Mouse (Mus musculus) lung, postnatal 0 days (tissue): Measurements from ENCODE around the gene Zfp787. TPM values are rescaled to one million over a fixed set of nuclear protein-coding genes. Genes with fewer than 3 reads are reported as not detected.
"Not testable (repeated sequence)": the region's sequence is repeated elsewhere in the genome, so short reads cannot be mapped to it uniquely, and the experiment has no call there.

ENCODE experiments used
- ATAC-seq: fragments of 200-750 bp; cut with Nextera tagmentation; 2 replicates; pipeline ENCODE4 v1.8.0; 2017; ENCODE audit warnings: moderate library complexity
- DNase-seq: peaks from one replicate; pipeline ENCODE4 v3.0.0-alpha.2; 2016; ENCODE audit warnings: low spot score
- H3K27ac ChIP-seq: fragments of 300-500 bp; sonication (generic); 2 replicates; pipeline ENCODE4 v1.5.1; 2014; ENCODE audit warnings: antibody characterized with exemption, mild to moderate bottlenecking, low read length, mixed read lengths
- H3K27me3 ChIP-seq: fragments of 300-500 bp; sonication (generic); replicated peaks from 2 replicates; pipeline ENCODE4 v1.6.1; 2014; ENCODE audit warnings: low read length, mixed read lengths; ENCODE audit not compliant: insufficient read depth
- H3K36me3 ChIP-seq: fragments of 300-500 bp; sonication (generic); 2 replicates; pipeline ENCODE4 v1.6.1; 2014; ENCODE audit warnings: low read length, mixed read lengths; ENCODE audit not compliant: insufficient read depth
- H3K4me1 ChIP-seq: fragments of 300-500 bp; sonication (generic); 2 replicates; pipeline ENCODE4 v1.6.1; 2014; ENCODE audit warnings: antibody characterized with exemption, low read depth, low read length, mixed read lengths; ENCODE audit not compliant: insufficient read depth
- H3K4me2 ChIP-seq: fragments of 300-500 bp; sonication (generic); replicated peaks from 2 replicates; pipeline ENCODE4 v1.6.1; 2014; ENCODE audit warnings: low read depth, mild to moderate bottlenecking, low read length, moderate library complexity, mixed read lengths
- H3K4me3 ChIP-seq: fragments of 300-500 bp; sonication (generic); 2 replicates; pipeline ENCODE4 v1.5.1; 2014; ENCODE audit warnings: low read depth, low read length
- H3K9ac ChIP-seq: fragments of 300-500 bp; sonication (generic); replicated peaks from 2 replicates; pipeline ENCODE4 v1.6.1; 2014; ENCODE audit warnings: low read depth, mild to moderate bottlenecking
- H3K9me3 ChIP-seq: fragments of 300-500 bp; sonication (generic); 2 replicates; pipeline ENCODE4 v1.6.1; 2016; ENCODE audit warnings: low read length, mixed read lengths
- CTCF ChIP-seq: IDR thresholded peaks from 2 replicates; pipeline ENCODE4 v1.5.1; 2016; ENCODE audit warnings: antibody characterized with exemption, mild to moderate bottlenecking
- EP300 ChIP-seq: IDR thresholded peaks from 2 replicates; pipeline ENCODE4 v1.6.1; 2016; ENCODE audit warnings: antibody characterized with exemption, mild to moderate bottlenecking, control low read depth
- WGBS: fragments of 180-500 bp; shearing (Covaris S2); extraction: QIAGEN DNeasy Blood & Tissue Kit; methylation state at CpG from one replicate; pipeline ENCODE4 v1.1.7; 2014; 5-methylcytosine and 5-hydroxymethylcytosine counted together
- polyA plus RNA-seq: library from polyadenylated mRNA; unstranded; fragments of >200 nt; fragmentation: Nextera tagmentation; extraction: Ambion mirVana; gene quantifications from 2 replicates; pipeline ENCODE4 v1.2.1, GENCODE M21; 2015

Zfp787 gene
- polyA plus RNA-seq, 1 experiment from 2014 or later: 47.4 TPM

GRCm38 (mm10) chr7:6139295-6139694, 16.5 kb downstream of the Zfp787 start:
- no peak overlapping the region for H3K9ac ChIP-seq
- WGBS: 60% methylated on average over 3 of the region's 3 CpGs
- peaks cover 3% of the 10 kb centered on the region; the same call in 1 of the 2 replicates for H3K4me1 ChIP-seq
- TF ChIP-seq CTCF: no peak
- no peak for TF ChIP-seq EP300
- H3K9me3 ChIP-seq: no peaks in the 10 kb centered on the region
- no peak overlapping the region for H3K4me3 ChIP-seq
- H3K27ac ChIP-seq: no peak overlapping the region
- no peaks in the 10 kb centered on the region for H3K27me3 ChIP-seq
- no peaks in the 10 kb centered on the region for H3K36me3 ChIP-seq
- ATAC-seq (no peak), DNase-seq (no peak)
- no peak overlapping the region for H3K4me2 ChIP-seq

GRCm38 (mm10) chr7:6136497-6136896, 19.3 kb downstream of the Zfp787 start:
- ATAC-seq (no peak), DNase-seq (no peak)
- peak; percentile 54 for TF ChIP-seq CTCF
- no peak for TF ChIP-seq EP300
- no peak overlapping the region for H3K4me2 ChIP-seq
- no peaks in the 10 kb centered on the region for H3K4me1 ChIP-seq
- H3K9ac ChIP-seq: no peak overlapping the region
- H3K27me3 ChIP-seq: no peaks in the 10 kb centered on the region
- H3K36me3 ChIP-seq: peaks cover 18% of the 10 kb centered on the region
- H3K9me3 ChIP-seq: peaks cover 2% of the 10 kb centered on the region; the same call in 1 of the 2 replicates
- no peak overlapping the region for H3K4me3 ChIP-seq
- H3K27ac ChIP-seq: no peak overlapping the region

GRCm38 (mm10) chr7:6132646-6133045, 23.2 kb downstream of the Zfp787 start:
- H3K9ac ChIP-seq: no peak overlapping the region
- H3K9me3 ChIP-seq: peaks cover 2% of the 10 kb centered on the region; the same call in 1 of the 2 replicates
- no peak overlapping the region for H3K4me2 ChIP-seq
- H3K27ac ChIP-seq: no peak overlapping the region
- H3K4me1 ChIP-seq: no peaks in the 10 kb centered on the region
- ATAC-seq: no peak
- no peaks in the 10 kb centered on the region for H3K27me3 ChIP-seq
- DNase-seq: no peak
- peaks cover 18% of the 10 kb centered on the region for H3K36me3 ChIP-seq
- WGBS: 83% methylated on average over 30 of the region's 30 CpGs
- no peak for TF ChIP-seq CTCF
- TF ChIP-seq EP300: no peak
- H3K4me3 ChIP-seq: no peak overlapping the region

- H3K4me2 ChIP-seq: no peak overlapping the region
- H3K36me3 ChIP-seq: peaks cover 18% of the 10 kb centered on the region
- H3K27me3 ChIP-seq: no peaks in the 10 kb centered on the region
- no peak for TF ChIP-seq EP300
- TF ChIP-seq CTCF: no peak
- WGBS: 38% methylated on average over 4 of the region's 4 CpGs
- ATAC-seq: no peak
- no peak overlapping the region for H3K27ac ChIP-seq
- H3K4me3 ChIP-seq: no peak overlapping the region
- H3K9me3 ChIP-seq: peaks cover 2% of the 10 kb centered on the region; the same call in 1 of the 2 replicates
- no peak for DNase-seq
- no peaks in the 10 kb centered on the region for H3K4me1 ChIP-seq
- no peak overlapping the region for H3K9ac ChIP-seq
Observed at GRCm38 (mm10) chr7:6130346-6130745, 25.5 kb downstream of the Zfp787 start.

- ATAC-seq: peak; percentile 76
- H3K9me3 ChIP-seq: no peaks in the 10 kb centered on the region
- H3K9ac ChIP-seq: no peak overlapping the region
- WGBS: 26% methylated on average over 7 of the region's 7 CpGs
- no peak overlapping the region for H3K27ac ChIP-seq
- TF ChIP-seq CTCF (peak; percentile 99), EP300 (no peak)
- peak; percentile 93 for DNase-seq
- no peaks in the 10 kb centered on the region for H3K27me3 ChIP-seq
- no peaks in the 10 kb centered on the region for H3K4me1 ChIP-seq
- H3K36me3 ChIP-seq: no peaks in the 10 kb centered on the region
- H3K4me3 ChIP-seq: no peak overlapping the region
- no peak overlapping the region for H3K4me2 ChIP-seq
Observed at GRCm38 (mm10) chr7:6126690-6127448, 28.9 kb downstream of the Zfp787 start.

- not testable (repeated sequence) for ATAC-seq, H3K4me2 ChIP-seq, H3K4me3 ChIP-seq, H3K4me1 ChIP-seq, H3K36me3 ChIP-seq, H3K9ac ChIP-seq, H3K27ac ChIP-seq, DNase-seq, H3K27me3 ChIP-seq, H3K9me3 ChIP-seq
- WGBS: 68% methylated on average over 1 of the region's 1 CpGs
Observed at GRCm38 (mm10) chr7:6121128-6121527, 34.7 kb downstream of the Zfp787 start.
